Mouse (Mus musculus): ENCODE data around the gene Gng8. TPM values are rescaled to one million over a fixed set of nuclear protein-coding genes. Genes with fewer than 3 reads are reported as not detected.

Gng8 gene
- polyA plus RNA-seq, 1 experiment from 2014 or later: 7.3 TPM

DNA sequence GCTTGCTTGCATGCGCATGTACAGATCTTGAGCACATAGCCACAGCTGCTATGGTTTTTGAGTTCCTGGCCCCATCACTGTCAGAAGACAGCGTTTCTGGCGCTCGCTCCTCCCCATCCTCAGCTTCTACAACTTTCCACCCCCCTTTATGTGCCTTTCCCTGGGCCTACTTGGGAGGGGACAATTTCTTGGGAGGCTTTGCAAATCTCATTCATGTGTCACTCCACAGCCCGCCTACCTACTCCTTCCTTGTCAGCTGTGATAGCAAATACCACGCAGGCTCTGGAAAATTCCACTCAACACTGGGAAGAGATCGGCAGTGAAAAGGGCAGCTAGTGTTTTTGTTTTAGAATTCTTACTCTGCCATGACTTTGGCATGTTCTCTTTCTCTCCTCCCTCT is 48.7 kb downstream of the Gng8 start:
- 57% methylated on average over 7 of the region's 7 CpGs for WGBS
- ATAC-seq (replicated peaks; ENCODE audit: low FRiP score) (no peak), DNase-seq (ENCODE audit: low spot score) (no peak)
- H3K4me1 ChIP-seq (replicated peaks; ENCODE audit: control insufficient read depth, insufficient read depth, low read length): peaks cover 11% of the 10 kb centered on the region; the same call in 1 of the 2 replicates
- H3K9me3 ChIP-seq (ENCODE audit: control insufficient read depth, low read length): no peaks in the 10 kb centered on the region
- H3K9ac ChIP-seq (ENCODE audit: low read length): no peak overlapping the region
- no peak overlapping the region for H3K4me2 ChIP-seq (ENCODE audit: low read depth, low read length, severe bottlenecking)
- no peaks in the 10 kb centered on the region for H3K36me3 ChIP-seq (ENCODE audit: control insufficient read depth, insufficient read depth, low read length)
- no peak overlapping the region for H3K27ac ChIP-seq (ENCODE audit: low read depth, low read length)
- peaks cover 3% of the 10 kb centered on the region for H3K27me3 ChIP-seq (ENCODE audit: control insufficient read depth, insufficient read depth, low read length)
- no peak overlapping the region for H3K4me3 ChIP-seq (ENCODE audit: low read depth, low read length)

DNA sequence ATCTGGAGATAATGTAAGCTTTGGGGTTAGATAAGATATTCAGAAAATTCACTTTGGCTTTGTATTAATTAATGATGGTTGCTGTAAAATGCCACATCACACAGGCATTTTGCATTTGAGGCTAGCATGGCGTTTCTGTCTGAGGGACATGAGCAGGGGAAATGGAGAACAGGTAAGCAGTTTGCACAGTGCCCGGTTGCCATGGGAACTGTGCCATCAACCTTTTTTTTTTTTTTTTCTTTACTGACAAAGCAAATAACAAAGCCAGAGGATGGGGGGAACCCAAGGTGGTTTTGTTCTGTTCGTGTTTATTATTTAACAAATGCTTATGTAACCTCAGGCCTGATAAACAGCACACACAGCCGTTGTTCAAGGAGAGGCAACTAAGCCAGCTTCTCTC is 51.3 kb downstream of the Gng8 start:
- Histone ChIP-seq H3K4me3 (ENCODE audit: low read depth, low read length) (no peak overlapping the region), H3K27ac (ENCODE audit: low read depth, low read length) (peak overlapping the region; percentile 20; the same call in 1 of the 2 replicates), H3K9me3 (ENCODE audit: control insufficient read depth, low read length) (no peaks in the 10 kb centered on the region), H3K27me3 (ENCODE audit: control insufficient read depth, insufficient read depth, low read length) (peaks cover 29% of the 10 kb centered on the region), H3K36me3 (ENCODE audit: control insufficient read depth, insufficient read depth, low read length) (no peaks in the 10 kb centered on the region), H3K4me2 (ENCODE audit: low read depth, low read length, severe bottlenecking) (no peak overlapping the region), H3K9ac (ENCODE audit: low read length) (no peak overlapping the region), H3K4me1 (replicated peaks; ENCODE audit: control insufficient read depth, insufficient read depth, low read length) (peaks cover 19% of the 10 kb centered on the region)
- WGBS: 60% methylated on average over 4 of the region's 4 CpGs
- DNase-seq (ENCODE audit: low spot score) (no peak), ATAC-seq (replicated peaks; ENCODE audit: low FRiP score) (no peak)

DNA sequence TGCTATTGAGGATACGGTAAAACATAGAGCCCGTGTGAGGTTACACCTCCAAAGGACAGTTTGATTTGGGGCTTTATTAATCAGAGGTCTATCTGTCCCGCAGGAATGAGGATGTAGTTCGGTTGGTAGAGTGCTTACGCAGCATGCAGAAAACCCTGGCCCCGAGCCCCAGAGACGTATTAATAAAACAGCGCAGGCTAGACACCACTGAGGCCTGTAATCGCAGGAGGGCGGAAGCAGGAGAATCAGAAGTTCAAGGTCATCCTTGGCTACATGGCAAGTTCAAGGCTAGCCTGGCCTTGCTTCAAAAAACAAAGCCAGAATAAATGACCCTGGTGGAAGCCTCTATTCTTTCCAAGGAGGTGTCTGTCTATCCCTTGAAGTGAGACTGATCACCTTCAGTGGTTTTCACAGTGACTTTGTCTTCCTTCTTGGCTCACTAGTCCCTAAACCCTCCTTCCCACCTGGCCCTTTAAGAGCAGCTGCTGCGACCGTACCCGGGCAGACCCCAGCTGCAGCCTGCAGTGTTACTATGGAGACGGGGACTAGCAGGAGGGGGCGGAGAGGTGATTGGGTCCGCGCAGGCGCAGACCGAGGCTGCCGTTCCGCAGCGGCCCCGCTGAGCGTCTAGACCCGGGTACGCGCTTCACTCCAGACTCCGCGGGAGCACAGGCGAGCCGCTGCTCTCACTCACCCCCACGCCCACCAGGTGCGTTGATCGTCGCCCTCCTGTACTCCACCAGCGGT is 52.6 kb downstream of the Gng8 start, which contains the start of gene Pnmal2:
Gene Pnmal2, plus strand, starts transcription at position 622 of the 747 bp plus-strand sequence.
- WGBS: 15% methylated on average over 36 of the region's 36 CpGs
- H3K27me3 ChIP-seq (ENCODE audit: control insufficient read depth, insufficient read depth, low read length): peaks cover 43% of the 10 kb centered on the region
- peaks cover 22% of the 10 kb centered on the region for H3K4me1 ChIP-seq (replicated peaks; ENCODE audit: control insufficient read depth, insufficient read depth, low read length)
- H3K27ac ChIP-seq (ENCODE audit: low read depth, low read length): peak within 1 kb of the TSS; percentile 15; the same call in 1 of the 2 replicates
- no peaks in the 10 kb centered on the region for H3K9me3 ChIP-seq (ENCODE audit: control insufficient read depth, low read length)
- peak within 1 kb of the TSS; percentile 78 for H3K9ac ChIP-seq (ENCODE audit: low read length)
- H3K36me3 ChIP-seq (ENCODE audit: control insufficient read depth, insufficient read depth, low read length): no peaks in the 10 kb centered on the region
- DNase-seq (ENCODE audit: low spot score) (peak; percentile 95), ATAC-seq (replicated peaks; ENCODE audit: low FRiP score) (peak; percentile 91)
- H3K4me2 ChIP-seq (ENCODE audit: low read depth, low read length, severe bottlenecking): peak within 1 kb of the TSS; percentile 91
- peak within 1 kb of the TSS; percentile 61 for H3K4me3 ChIP-seq (ENCODE audit: low read depth, low read length)

DNA sequence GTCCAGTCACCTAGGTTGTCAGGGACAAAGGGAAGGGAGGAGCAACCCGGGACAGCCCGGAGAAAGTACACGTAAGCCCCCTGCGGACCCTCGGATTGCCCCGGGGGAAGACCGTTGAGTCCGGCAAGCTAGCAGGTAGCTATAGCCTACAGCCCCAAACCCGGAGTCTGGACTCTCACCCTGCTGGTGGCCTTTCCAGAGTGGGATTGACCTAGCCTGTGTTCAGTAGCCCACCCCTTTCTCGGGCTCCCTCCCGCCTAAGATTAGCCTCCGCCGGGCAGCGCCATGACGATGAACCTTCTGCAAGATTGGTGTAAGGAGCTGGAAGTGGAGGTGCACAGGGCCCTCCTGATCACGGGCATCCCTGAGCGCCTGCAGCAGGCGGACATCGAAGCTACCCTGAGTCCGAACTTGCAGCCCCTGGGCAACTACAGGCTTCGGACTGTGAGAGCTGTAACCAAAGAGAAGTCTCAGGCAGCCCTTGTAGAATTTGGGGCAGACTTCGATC is 53.3 kb downstream of the Gng8 start:
- H3K4me3 ChIP-seq (ENCODE audit: low read depth, low read length): peak overlapping the region; percentile 61
- H3K9ac ChIP-seq (ENCODE audit: low read length): peak overlapping the region; percentile 78
- DNase-seq (ENCODE audit: low spot score) (no peak), ATAC-seq (replicated peaks; ENCODE audit: low FRiP score) (no peak)
- H3K9me3 ChIP-seq (ENCODE audit: control insufficient read depth, low read length): no peaks in the 10 kb centered on the region
- peaks cover 45% of the 10 kb centered on the region for H3K27me3 ChIP-seq (ENCODE audit: control insufficient read depth, insufficient read depth, low read length)
- peak overlapping the region; percentile 91 for H3K4me2 ChIP-seq (ENCODE audit: low read depth, low read length, severe bottlenecking)
- H3K4me1 ChIP-seq (replicated peaks; ENCODE audit: control insufficient read depth, insufficient read depth, low read length): peaks cover 24% of the 10 kb centered on the region
- no peaks in the 10 kb centered on the region for H3K36me3 ChIP-seq (ENCODE audit: control insufficient read depth, insufficient read depth, low read length)
- H3K27ac ChIP-seq (ENCODE audit: low read depth, low read length): peak overlapping the region; percentile 15; the same call in 1 of the 2 replicates
- under 1% methylated on average over 22 of the region's 22 CpGs for WGBS

Other genes starting within 250 kb of the Gng8 start
- not detected in 2 replicates for gene Ceacam15, start 216.1 kb upstream of the Gng8 start, polyA plus RNA-seq (2014; fragmentation: Nextera tagmentation; extraction: Ambion mirVana)
- not detected in 2 replicates for gene Ceacam9, start 169.9 kb upstream of the Gng8 start, polyA plus RNA-seq (2014; fragmentation: Nextera tagmentation; extraction: Ambion mirVana)
- 270 and 272 TPM in 2 replicates for gene Ap2s1, start 153.4 kb upstream of the Gng8 start, polyA plus RNA-seq (2014; fragmentation: Nextera tagmentation; extraction: Ambion mirVana)
- gene Slc1a5, start 110.4 kb upstream of the Gng8 start, polyA plus RNA-seq (2014; fragmentation: Nextera tagmentation; extraction: Ambion mirVana): 33.9 and 34.1 TPM in 2 replicates
- gene Strn4, start 75.9 kb upstream of the Gng8 start, polyA plus RNA-seq (2014; fragmentation: Nextera tagmentation; extraction: Ambion mirVana): 137 and 166 TPM in 2 replicates
- gene Fkrp, start 75.1 kb upstream of the Gng8 start, polyA plus RNA-seq (2014; fragmentation: Nextera tagmentation; extraction: Ambion mirVana): 27.1 and 29.0 TPM in 2 replicates
- gene Prkd2, start 48.9 kb upstream of the Gng8 start, polyA plus RNA-seq (2014; fragmentation: Nextera tagmentation; extraction: Ambion mirVana): 11.0 and 11.6 TPM in 2 replicates
- gene Dact3, start 16.5 kb upstream of the Gng8 start, polyA plus RNA-seq (2014; fragmentation: Nextera tagmentation; extraction: Ambion mirVana): 4.8 and 7.0 TPM in 2 replicates
- 0.11 and 0.39 TPM in 2 replicates for gene Ptgir, start 14.7 kb downstream of the Gng8 start, polyA plus RNA-seq (2014; fragmentation: Nextera tagmentation; extraction: Ambion mirVana)
- gene Calm3, start 32.3 kb downstream of the Gng8 start, polyA plus RNA-seq (2014; fragmentation: Nextera tagmentation; extraction: Ambion mirVana): 276 and 285 TPM in 2 replicates
- gene Pnmal2, start 52.9 kb downstream of the Gng8 start, polyA plus RNA-seq (2014; fragmentation: Nextera tagmentation; extraction: Ambion mirVana): 12.3 and 13.0 TPM in 2 replicates
- 20.4 and 22.7 TPM in 2 replicates for gene Pnmal1, start 67.9 kb downstream of the Gng8 start, polyA plus RNA-seq (2014; fragmentation: Nextera tagmentation; extraction: Ambion mirVana)
- gene Gm42372, start 91.3 kb downstream of the Gng8 start, polyA plus RNA-seq (2014; fragmentation: Nextera tagmentation; extraction: Ambion mirVana): 1.4 and 1.8 TPM in 2 replicates
- gene Ccdc8, start 100.9 kb downstream of the Gng8 start, polyA plus RNA-seq (2014; fragmentation: Nextera tagmentation; extraction: Ambion mirVana): 19.0 and 19.5 TPM in 2 replicates
- 123 and 132 TPM in 2 replicates for gene Ppp5c, start 136.1 kb downstream of the Gng8 start, polyA plus RNA-seq (2014; fragmentation: Nextera tagmentation; extraction: Ambion mirVana)
- gene Hif3a, start 170.6 kb downstream of the Gng8 start, polyA plus RNA-seq (2014; fragmentation: Nextera tagmentation; extraction: Ambion mirVana): 8.6 and 10.4 TPM in 2 replicates
- 0.39 TPM in 1 of 2 replicates, not detected in the other for gene Psg16, start 182.3 kb downstream of the Gng8 start, polyA plus RNA-seq (2014; fragmentation: Nextera tagmentation; extraction: Ambion mirVana)

Measured in forebrain, embryonic 11.5 days (tissue).